Mouse (Mus musculus): ENCODE data around the gene Nupr1.
A peak's percentile ranks its signal among the peaks of the same experiment; 100 is the strongest.

The Nupr1 gene

DNA sequence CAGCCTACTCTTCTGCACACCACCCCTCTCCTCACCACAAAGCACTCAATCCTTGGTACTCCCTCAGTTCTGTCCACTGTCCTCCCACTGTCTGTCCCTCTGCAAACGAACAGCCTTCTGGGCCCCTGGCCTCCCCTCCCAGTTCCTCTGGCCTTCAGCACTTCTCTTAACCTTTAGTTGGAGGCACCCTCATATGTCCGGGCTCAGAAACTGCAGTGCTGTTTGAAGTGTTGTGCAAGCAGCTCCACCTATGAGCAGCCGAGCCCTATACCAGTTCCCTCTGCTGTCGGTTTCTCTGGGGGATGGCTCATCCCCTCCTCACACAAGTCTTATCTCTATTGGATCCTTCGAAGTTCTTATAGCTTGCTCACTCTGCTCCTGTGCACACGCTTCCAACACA is 34.2 kb downstream of the Nupr1 start:
- DNase-seq (ENCODE audit: low spot score), result no peak

DNA sequence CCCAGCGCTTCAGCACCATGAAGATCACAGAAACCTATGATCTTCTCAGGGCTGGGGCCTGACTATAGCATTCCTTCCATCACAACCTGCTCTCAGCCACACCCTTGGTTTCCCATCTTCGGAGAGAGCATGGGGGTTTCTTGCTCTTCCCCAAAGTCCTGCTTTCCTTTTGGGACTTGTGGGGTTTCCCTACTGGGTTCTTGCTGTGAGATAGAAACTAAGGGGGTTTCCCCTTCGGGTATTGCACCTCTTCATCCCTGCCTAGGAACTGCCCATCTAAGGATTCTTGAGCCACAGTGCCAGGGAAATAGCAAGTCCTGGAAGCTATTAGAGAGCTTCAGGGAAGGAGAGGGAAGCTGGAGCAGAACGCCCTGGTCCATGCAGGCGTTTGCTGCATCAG is 34.8 kb downstream of the Nupr1 start:
- no peak for DNase-seq (ENCODE audit: low spot score)

DNA sequence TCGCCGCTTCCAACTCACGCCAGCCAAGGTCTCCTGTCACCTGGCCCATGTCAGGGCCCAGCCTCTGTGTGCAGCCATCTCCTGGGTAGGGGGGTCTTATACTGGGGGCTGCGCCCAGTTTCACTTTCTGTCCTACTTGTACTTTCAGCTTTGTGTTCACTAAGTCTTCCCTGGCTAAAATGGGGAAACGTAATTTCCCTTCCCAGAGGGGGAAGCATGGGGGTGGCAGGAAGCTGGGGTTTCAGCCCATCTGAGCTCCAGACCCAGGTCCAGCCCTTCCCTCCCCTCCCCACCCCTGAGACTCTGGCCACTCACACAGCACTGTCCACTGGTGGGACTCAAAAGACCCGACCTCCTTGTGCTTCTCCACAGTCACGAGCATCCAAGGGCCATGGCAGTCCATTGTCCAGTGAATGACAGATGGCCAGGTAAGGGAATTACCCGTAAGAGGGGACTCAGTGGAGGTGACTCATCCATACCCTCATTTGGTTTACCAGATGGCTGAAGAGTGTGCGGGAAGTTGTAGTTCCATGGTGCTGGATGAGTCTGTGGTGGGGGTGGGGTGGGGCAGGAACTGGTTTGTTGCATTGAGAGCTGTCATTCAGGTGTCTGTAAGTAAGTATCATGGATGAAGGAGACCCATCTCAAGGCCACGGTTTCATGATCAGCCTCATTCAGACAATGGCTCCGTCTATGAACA is 35.6 kb downstream of the Nupr1 start, which contains the start of gene Il27:
Gene Il27 (minus strand): TSS at position 80 of the 700 bp plus-strand sequence.
- DNase-seq (ENCODE audit: low spot score), result no peak

DNA sequence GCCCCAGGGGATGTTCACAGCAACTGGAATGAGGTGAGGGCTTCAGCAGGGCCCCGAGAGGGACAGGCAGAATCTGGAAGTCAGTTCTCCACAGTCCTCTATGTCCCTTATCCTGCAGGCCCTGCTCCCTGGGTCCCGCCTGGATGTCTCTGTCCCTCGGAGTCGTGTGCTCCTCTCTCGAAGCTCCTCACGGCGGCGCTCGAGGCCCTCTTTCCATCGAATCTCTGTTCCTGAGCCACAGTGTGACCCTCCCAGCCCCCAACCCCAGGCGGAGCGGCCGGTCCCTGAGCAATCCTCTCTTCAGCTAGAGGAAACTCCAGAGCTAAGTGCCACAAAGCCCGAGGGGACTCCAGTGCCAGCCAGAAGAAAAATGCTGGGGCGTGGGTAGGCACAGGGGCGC is 42.9 kb downstream of the Nupr1 start:
- DNase-seq (ENCODE audit: low spot score), result peak; percentile 49

DNA sequence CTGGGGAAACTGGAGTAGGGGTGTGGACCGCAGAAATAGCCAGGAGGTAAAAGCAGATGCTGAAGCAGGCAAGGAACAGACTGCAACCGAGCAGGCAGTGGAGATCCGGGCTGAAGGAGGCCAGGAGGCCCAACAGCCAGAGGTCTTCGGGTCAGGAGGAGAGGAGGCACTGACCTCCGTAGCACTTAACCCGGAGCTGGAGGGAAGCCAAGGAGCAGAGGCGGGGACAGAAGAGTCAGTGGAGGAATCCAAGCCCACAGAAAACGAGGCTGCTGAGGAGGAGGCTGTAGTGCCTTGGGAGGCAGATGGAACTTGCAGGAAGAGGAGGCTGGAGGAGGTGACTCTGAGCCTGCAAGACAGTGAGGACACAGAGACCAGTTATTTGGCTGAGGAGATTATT is 43.8 kb downstream of the Nupr1 start:
- DNase-seq (ENCODE audit: low spot score), result no peak

DNA sequence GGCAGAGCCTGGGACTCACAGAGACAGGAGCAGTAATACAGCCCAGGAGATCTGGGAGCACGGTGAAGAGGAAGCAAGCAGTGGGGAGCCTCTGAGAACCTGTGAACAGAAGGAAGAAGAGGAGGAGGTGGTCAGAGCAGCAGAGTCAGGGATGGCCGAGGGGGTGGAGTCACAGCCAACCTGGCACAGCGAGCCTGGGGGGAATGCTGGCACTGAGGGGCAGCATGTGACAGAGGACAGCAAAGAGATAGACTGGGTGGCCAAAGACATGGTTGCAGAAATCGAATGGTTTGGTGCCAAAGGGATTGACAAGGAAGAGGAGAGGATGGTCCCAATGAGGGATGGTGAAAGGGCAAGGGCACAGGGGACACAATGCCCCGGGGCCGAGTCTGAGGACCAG is 44.9 kb downstream of the Nupr1 start, which contains the start of gene Cln3:
Gene Cln3 (minus strand): TSS at position 101 of the 400 bp plus-strand sequence.
- DNase-seq (ENCODE audit: low spot score), result no peak

DNA sequence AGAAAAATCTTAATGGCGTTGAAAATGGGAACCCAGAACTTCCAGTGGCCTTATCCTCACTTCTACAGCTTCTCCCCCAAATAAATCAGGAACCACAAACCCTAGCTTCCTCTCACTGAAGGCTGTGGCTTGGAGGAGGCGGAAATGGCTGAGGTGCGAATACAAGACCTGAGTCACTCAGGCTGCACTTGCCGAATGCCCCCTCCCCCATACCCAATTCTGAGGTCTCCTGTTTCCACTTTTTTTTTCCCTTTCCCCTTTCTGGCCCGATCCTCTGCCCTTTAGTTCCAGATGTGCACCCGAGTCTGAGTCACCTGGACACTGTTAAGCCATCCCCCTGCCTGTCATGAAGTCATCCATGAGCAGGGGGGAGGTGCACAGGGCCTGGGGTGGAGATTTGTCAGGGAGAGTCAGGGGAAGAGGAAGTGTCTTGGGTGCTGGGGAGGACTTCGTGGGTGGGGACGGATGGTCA is 46.1 kb downstream of the Nupr1 start, which contains the start of gene Apobr:
Gene Apobr (plus strand): TSS at position 437 of the 472 bp plus-strand sequence.
- DNase-seq (ENCODE audit: low spot score), result no peak

DNA sequence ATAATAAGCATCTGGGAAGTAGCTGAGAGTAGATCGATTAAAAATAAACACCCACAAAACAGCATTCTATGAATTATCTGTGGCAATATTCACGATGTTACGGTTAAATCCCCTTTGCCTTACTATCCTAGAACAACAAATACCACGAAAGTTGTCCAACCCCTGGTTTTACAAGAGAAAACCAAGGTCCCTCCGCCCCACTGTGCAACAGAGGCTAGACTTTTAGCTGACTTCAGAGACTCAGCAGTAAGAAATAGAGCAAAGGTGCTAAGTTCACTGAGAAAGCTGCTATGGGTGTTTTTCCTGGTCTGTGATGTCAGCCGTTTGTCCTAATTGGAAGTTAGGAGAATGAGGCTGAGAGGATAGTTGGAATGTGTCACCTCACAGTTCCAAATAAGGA is 46.9 kb downstream of the Nupr1 start:
- no peak for DNase-seq (ENCODE audit: low spot score)

DNA sequence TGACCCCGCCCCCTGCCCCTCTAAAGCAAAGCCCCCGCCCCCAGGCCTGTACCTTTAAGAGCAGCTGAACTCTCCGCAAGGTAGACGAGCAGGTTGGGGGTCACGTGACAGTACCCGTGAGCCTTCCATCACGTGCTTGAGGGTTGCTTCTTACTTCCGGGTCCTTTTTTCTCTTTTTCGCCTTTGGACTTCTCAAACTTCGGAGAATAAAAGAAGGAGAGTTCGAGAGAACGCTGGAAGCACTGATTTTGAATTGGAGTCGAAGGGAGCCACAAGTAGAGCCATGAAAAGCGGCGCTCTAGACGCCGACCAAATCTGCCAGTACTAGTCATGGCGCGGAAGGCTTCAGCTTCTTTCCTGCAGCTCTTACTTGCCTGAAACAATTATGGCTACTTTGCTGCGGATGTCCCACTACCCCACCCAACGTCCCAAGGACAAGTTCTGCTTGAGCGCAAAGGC is 47.4 kb downstream of the Nupr1 start:
- DNase-seq (ENCODE audit: low spot score), result peak; percentile 79

DNA sequence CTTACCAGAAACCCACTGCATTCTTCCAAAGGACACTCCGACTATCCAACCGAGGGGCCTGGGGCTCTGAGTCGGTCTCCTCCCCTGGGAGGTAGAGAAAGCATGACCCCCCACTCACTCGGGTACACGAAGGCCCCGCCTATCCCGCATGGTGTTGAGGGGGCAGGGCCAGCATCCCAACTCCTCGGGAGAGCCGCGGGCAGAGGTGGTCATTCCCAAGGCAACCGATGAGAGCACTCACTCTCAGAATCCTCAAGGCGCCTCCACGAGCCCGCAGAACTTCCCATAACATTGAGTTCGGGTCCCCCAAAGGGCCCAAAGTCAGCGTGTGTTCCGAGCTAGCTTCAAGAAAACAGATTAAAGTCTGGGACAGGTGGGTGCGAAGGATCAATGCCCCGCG is 47.9 kb downstream of the Nupr1 start:
- DNase-seq (ENCODE audit: low spot score), result no peak

DNA sequence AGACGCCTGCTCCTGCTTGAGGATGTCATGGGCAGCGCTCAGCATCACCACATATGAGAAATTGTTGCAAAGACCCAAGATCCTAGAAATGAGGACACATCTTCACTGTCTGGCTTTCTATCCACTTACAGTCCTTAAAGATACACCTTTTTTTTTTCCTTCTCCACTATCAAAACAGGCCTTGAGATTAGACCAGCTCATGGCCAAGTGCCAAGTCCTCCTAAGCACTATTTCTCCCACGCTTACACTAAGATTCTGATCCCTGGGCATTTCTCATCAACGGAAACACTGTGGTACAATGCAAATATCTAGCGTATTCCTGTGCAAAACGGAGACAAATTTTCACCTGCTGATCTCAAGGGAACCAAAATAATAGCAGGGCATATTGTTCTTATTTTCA is 49.0 kb downstream of the Nupr1 start:
- no peak for DNase-seq (ENCODE audit: low spot score)

DNA sequence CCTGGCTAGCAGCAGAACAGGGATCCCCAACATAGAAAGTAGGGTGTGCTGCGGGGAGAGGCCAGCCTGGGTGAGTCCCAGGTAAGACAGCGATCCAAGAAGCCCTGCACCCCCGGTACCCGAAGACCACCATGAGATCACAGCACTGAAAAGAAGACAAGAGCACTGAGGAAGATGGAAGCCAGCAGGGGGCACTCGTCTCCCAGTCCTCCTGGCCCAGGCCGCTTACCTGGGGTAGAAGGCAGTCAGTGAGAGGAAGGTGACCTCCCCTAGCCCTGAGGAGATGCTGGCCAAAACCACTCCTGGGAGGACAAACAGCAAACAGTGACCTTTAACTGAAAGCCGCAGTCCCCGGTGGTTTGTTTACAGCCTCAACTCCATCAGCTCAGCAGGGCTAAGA is 51.5 kb downstream of the Nupr1 start:
- DNase-seq (ENCODE audit: low spot score), result peak; percentile 54

DNA sequence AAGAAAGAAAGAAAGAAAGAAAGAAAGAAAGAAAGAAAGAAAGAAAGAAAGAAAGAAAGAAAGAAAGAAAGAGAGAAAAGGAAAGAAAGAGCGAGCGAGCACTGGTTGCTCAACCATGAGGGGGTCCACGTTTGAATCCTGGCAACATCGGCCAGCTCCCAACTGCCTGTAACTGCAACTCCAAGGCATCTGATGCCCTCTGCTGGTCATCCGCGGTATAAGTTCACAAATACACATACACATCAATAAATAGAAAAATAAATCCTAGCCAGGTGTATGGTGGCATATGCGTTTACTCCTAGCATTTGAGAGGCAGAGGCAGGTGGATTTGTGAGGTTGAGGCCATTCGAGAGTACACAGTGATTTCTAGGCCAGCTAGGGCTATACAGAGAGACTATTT is 53.7 kb downstream of the Nupr1 start:
- no peak for DNase-seq (ENCODE audit: low spot score)

Data from urinary bladder, postnatal 25 days (tissue).